Mouse (Mus musculus): Measurements from ENCODE around the gene Dlg2. TPM values are rescaled to one million over a fixed set of nuclear protein-coding genes. Genes with fewer than 3 reads are reported as not detected.

Dlg2 gene
- polyA plus RNA-seq, 1 experiment from 2014 or later: 1.4 TPM

- Histone ChIP-seq H3K27ac (no peak overlapping the region), H3K4me2 (no peak overlapping the region), H3K9me3 (replicated peaks) (no peaks in the 10 kb centered on the region), H3K4me1 (no peaks in the 10 kb centered on the region), H3K9ac (no peak overlapping the region), H3K4me3 (replicated peaks) (no peak overlapping the region), H3K36me3 (no peaks in the 10 kb centered on the region), H3K27me3 (no peaks in the 10 kb centered on the region)
- WGBS: 87% methylated on average over 3 of the region's 3 CpGs
- ATAC-seq (replicated peaks; ENCODE audit: low FRiP score): no peak
These were observed 2006.9 kb downstream of the Dlg2 start for GRCm38 (mm10) chr7:92483346-92483745.

- Histone ChIP-seq H3K9ac (no peak overlapping the region), H3K9me3 (replicated peaks) (no peaks in the 10 kb centered on the region), H3K36me3 (no peaks in the 10 kb centered on the region), H3K4me1 (no peaks in the 10 kb centered on the region), H3K27me3 (no peaks in the 10 kb centered on the region), H3K27ac (no peak overlapping the region), H3K4me2 (no peak overlapping the region), H3K4me3 (replicated peaks) (no peak overlapping the region)
- 67% methylated on average over 3 of the region's 3 CpGs for WGBS
- ATAC-seq (replicated peaks; ENCODE audit: low FRiP score): no peak
These were observed 2009.6 kb downstream of the Dlg2 start for GRCm38 (mm10) chr7:92485881-92486710.

- 94% methylated on average over 4 of the region's 4 CpGs for WGBS
These were observed 2010.4 kb downstream of the Dlg2 start for GRCm38 (mm10) chr7:92486878-92487277.

GRCm38 (mm10) chr7:92492262-92492661 lies 2015.8 kb downstream of the Dlg2 start:
- Histone ChIP-seq H3K27ac (no peak overlapping the region), H3K4me3 (replicated peaks) (no peak overlapping the region), H3K36me3 (no peaks in the 10 kb centered on the region), H3K9ac (no peak overlapping the region), H3K27me3 (no peaks in the 10 kb centered on the region), H3K9me3 (replicated peaks) (no peaks in the 10 kb centered on the region), H3K4me2 (no peak overlapping the region), H3K4me1 (no peaks in the 10 kb centered on the region)
- no peak for ATAC-seq (replicated peaks; ENCODE audit: low FRiP score)
- 100% methylated on average over 1 of the region's 1 CpGs for WGBS

More at GRCm38 (mm10) chr7:92486878-92487277, 2010.4 kb downstream of the Dlg2 start:
- H3K27me3 ChIP-seq: no peaks in the 10 kb centered on the region
- no peaks in the 10 kb centered on the region for H3K4me1 ChIP-seq
- H3K27ac ChIP-seq: no peak overlapping the region
- H3K4me3 ChIP-seq (replicated peaks): no peak overlapping the region
- H3K9me3 ChIP-seq (replicated peaks): no peaks in the 10 kb centered on the region
- H3K9ac ChIP-seq: no peak overlapping the region
- H3K36me3 ChIP-seq: no peaks in the 10 kb centered on the region
- no peak overlapping the region for H3K4me2 ChIP-seq
- ATAC-seq (replicated peaks; ENCODE audit: low FRiP score): no peak

- H3K4me2 ChIP-seq: no peak overlapping the region
- no peaks in the 10 kb centered on the region for H3K36me3 ChIP-seq
- no peaks in the 10 kb centered on the region for H3K9me3 ChIP-seq (replicated peaks)
- no peak for ATAC-seq (replicated peaks; ENCODE audit: low FRiP score)
- no peak overlapping the region for H3K4me3 ChIP-seq (replicated peaks)
- no peak overlapping the region for H3K9ac ChIP-seq
- H3K4me1 ChIP-seq: no peaks in the 10 kb centered on the region
- H3K27me3 ChIP-seq: no peaks in the 10 kb centered on the region
- WGBS: 89% methylated on average over 2 of the region's 2 CpGs
- no peak overlapping the region for H3K27ac ChIP-seq
These were observed 2017.0 kb downstream of the Dlg2 start for GRCm38 (mm10) chr7:92493521-92493920.

Other genes with a start within 250 kb of the Dlg2 start
- gene Ccdc83, start 210.9 kb upstream of the Dlg2 start, polyA plus RNA-seq (2015; fragmentation: Nextera tagmentation; extraction: Ambion mirVana): not detected in 2 replicates
- 9.8 and 10.0 TPM in 2 replicates for gene Sytl2, start 174.4 kb upstream of the Dlg2 start, polyA plus RNA-seq (2015; fragmentation: Nextera tagmentation; extraction: Ambion mirVana)
- 1.3 and 1.7 TPM in 2 replicates for gene Ccdc89, start 50.1 kb upstream of the Dlg2 start, polyA plus RNA-seq (2015; fragmentation: Nextera tagmentation; extraction: Ambion mirVana)
- 34.7 and 35.8 TPM in 2 replicates for gene Crebzf, start 33.9 kb upstream of the Dlg2 start, polyA plus RNA-seq (2015; fragmentation: Nextera tagmentation; extraction: Ambion mirVana)
- 115 and 126 TPM in 2 replicates for gene Tmem126a, start 19.4 kb upstream of the Dlg2 start, polyA plus RNA-seq (2015; fragmentation: Nextera tagmentation; extraction: Ambion mirVana)
- 35.3 and 37.1 TPM in 2 replicates for gene Tmem126b, start 671 bp upstream of the Dlg2 start, polyA plus RNA-seq (2015; fragmentation: Nextera tagmentation; extraction: Ambion mirVana)

Data from kidney, embryonic 15.5 days (tissue).